Mouse (Mus musculus): Measurements from ENCODE around the gene Ms4a1. TPM values are rescaled to one million over a fixed set of nuclear protein-coding genes. Genes with fewer than 3 reads are reported as not detected.

The Ms4a1 gene
- total RNA-seq, 2 experiments from 2014 or later: 0.36 to 0.57 TPM

Other genes starting within 250 kb of the Ms4a1 start
- gene Ms4a18, start 248.2 kb downstream of the Ms4a1 start, total RNA-seq (2021): not detected
- gene Ms4a8a, start 185.1 kb downstream of the Ms4a1 start, total RNA-seq (2021): under 1 TPM; 0.25 to 0.26 TPM
- gene 1700017D01Rik, start 135.4 kb downstream of the Ms4a1 start, total RNA-seq (2021): not detected
- gene 1700025F22Rik, start 100.9 kb downstream of the Ms4a1 start, total RNA-seq (2021): not detected
- gene Ms4a13, start 69.5 kb downstream of the Ms4a1 start, total RNA-seq (2021): not detected
- gene Ms4a12, start 33.8 kb downstream of the Ms4a1 start, total RNA-seq (2021): not detected
- gene Ms4a5, start 17.6 kb upstream of the Ms4a1 start, total RNA-seq (2021): not detected
- gene Ms4a14, start 48.2 kb upstream of the Ms4a1 start, total RNA-seq (2021): not detected
- gene Ms4a7, start 69.9 kb upstream of the Ms4a1 start, total RNA-seq (2021): 1 to 10 TPM; 1.4 to 2.4 TPM
- 1 to 10 TPM; 1.6 to 2.5 TPM for gene Ms4a4a, start 109.3 kb upstream of the Ms4a1 start, total RNA-seq (2021)
- gene Ms4a4c, start 138.5 kb upstream of the Ms4a1 start, total RNA-seq (2021): not detected
- 1 to 10 TPM in 1 of 2 experiments, under 1 TPM in 1; 0.95 to 1.0 TPM for gene Ms4a4b, start 177.3 kb upstream of the Ms4a1 start, total RNA-seq (2021)
- 1 to 10 TPM; 3.5 to 3.8 TPM for gene Ms4a6c, start 203.1 kb upstream of the Ms4a1 start, total RNA-seq (2021)
- gene Gm8369, start 219.7 kb upstream of the Ms4a1 start, total RNA-seq (2021): not detected